Mouse (Mus musculus) hematopoietic stem cell, adult 5-6 weeks (primary cell): ENCODE results near the gene Osbpl8. TPM values are rescaled to one million over a fixed set of nuclear protein-coding genes. Genes with fewer than 3 reads are reported as not detected.
"Not testable (repeated sequence)": the region's sequence is repeated elsewhere in the genome, so short reads cannot be mapped to it uniquely, and the experiment has no call there.

Source experiments
- ATAC-seq, 2 experiments: fragments of 125-278 bp in 1 of 2; replicated peaks in 1 of 2; 2 replicates each; pipeline ENCODE4 v1.8.0; 2016 to 2017; ENCODE audit warnings: inconsistent platforms in 2 of 2, mild to moderate bottlenecking in 2 of 2, moderate number of reproducible peaks in 2 of 2, low read depth in 1 of 2, moderate TSS enrichment in 1 of 2; ENCODE audit not compliant: low FRiP score in 2 of 2, poor library complexity in 2 of 2, severe bottlenecking in 2 of 2, insufficient read depth in 1 of 2, low TSS enrichment in 1 of 2
- total RNA-seq: library from RNA; stranded (forward); fragments of 172-1452, 232-1000 nt; gene quantifications from 2 replicates; pipeline ENCODE4 v1.2.3, GENCODE M21; 2017

Gene Osbpl8
- 162 and 180 TPM in 2 replicates for total RNA-seq

GRCm38 (mm10) chr10:111164304-111165218 is at the start of gene Osbpl8:
Gene Osbpl8, plus strand, starts transcription at chr10:111164752.
- ATAC-seq, result peak; percentile 82 to 87

- no peak for ATAC-seq
Measured at GRCm38 (mm10) chr10:111117198-111117845, 47.2 kb upstream of the Osbpl8 start.

GRCm38 (mm10) chr10:111118292-111118691 is 46.3 kb upstream of the Osbpl8 start:
- ATAC-seq, result peak; percentile 36 to 47

- peak; percentile 90 for ATAC-seq
Measured at GRCm38 (mm10) chr10:111118991-111119650, 45.4 kb upstream of the Osbpl8 start.

GRCm38 (mm10) chr10:111119756-111120155 is 44.8 kb upstream of the Osbpl8 start:
- peak in 1 of 2 experiments; percentile 14; a peak in 1 of 4 replicates for ATAC-seq

- no peak for ATAC-seq
Measured at GRCm38 (mm10) chr10:111122864-111123398, 41.6 kb upstream of the Osbpl8 start.

- ATAC-seq, result no peak
Measured at GRCm38 (mm10) chr10:111124175-111124574, 40.4 kb upstream of the Osbpl8 start.

- no peak for ATAC-seq
Measured at GRCm38 (mm10) chr10:111124767-111125315, 39.7 kb upstream of the Osbpl8 start.

- 0 out of 4 replicates have a peak, but pooled peaks of 1 of the 2 experiments have one; percentile 12 for ATAC-seq
Measured at GRCm38 (mm10) chr10:111127388-111127787, 37.2 kb upstream of the Osbpl8 start.

- ATAC-seq, result no peak
Measured at GRCm38 (mm10) chr10:111128493-111128892, 36.1 kb upstream of the Osbpl8 start.

- ATAC-seq, result no peak
Measured at GRCm38 (mm10) chr10:111129867-111130620, 34.5 kb upstream of the Osbpl8 start.

GRCm38 (mm10) chr10:111130872-111131271 is 33.7 kb upstream of the Osbpl8 start:
- ATAC-seq, result no peak

- no peak for ATAC-seq
Measured at GRCm38 (mm10) chr10:111133271-111133670, 31.3 kb upstream of the Osbpl8 start.

- no peak for ATAC-seq
Measured at GRCm38 (mm10) chr10:111133936-111134335, 30.6 kb upstream of the Osbpl8 start.

GRCm38 (mm10) chr10:111134412-111134957 is 30.1 kb upstream of the Osbpl8 start:
- ATAC-seq, result peak; percentile 44 to 76; a peak in 1 of 4 replicates

- ATAC-seq, result not testable (repeated sequence)
Measured at GRCm38 (mm10) chr10:111136306-111136705, 28.2 kb upstream of the Osbpl8 start.
